ENCODE assay signal across 9 mouse cellular contexts in genomic region chr17:27971496-27971895, GRCm38 (mm10).
A peak's percentile ranks its signal among the peaks of the same experiment; 100 is the strongest.
DNase-seq lines count a peak whose midpoint lies in the region; ATAC-seq and TF ChIP-seq lines count a peak whose summit lies in the region.
"Had no signal": no experiment of that assay in that cellular context is flagged by ENCODE, and none has a peak within 500 bp of the region (broad histone marks: within the 10 kb centered on the region; RNA-seq: fewer than 3 reads in every experiment).

No protein-coding gene starts in this region.

- no peak for TF ChIP-seq EP300 in lung, postnatal 0 days (IDR thresholded peaks at IDR 0.05)

- H3K4me3 ChIP-seq in kidney, postnatal 0 days (replicated peaks; ENCODE audit: low read depth, low read length): no peak overlapping the region
- H3K4me3 ChIP-seq in lung, postnatal 0 days (ENCODE audit: low read depth, low read length): no peak overlapping the region
- H3K4me3 ChIP-seq: myocyte had no signal

- peaks cover 11% of the 10 kb centered on the region; the same call in 1 of the 2 replicates for H3K4me1 ChIP-seq in kidney, postnatal 0 days (replicated peaks; ENCODE audit: insufficient read depth, low read length)
- peaks cover 28% of the 10 kb centered on the region; the same call in 1 of the 2 replicates for H3K4me1 ChIP-seq in lung, postnatal 0 days (ENCODE audit: insufficient read depth, low read depth, low read length)

- H3K9ac ChIP-seq in kidney, postnatal 0 days (ENCODE audit: low read depth, low read length): no peak overlapping the region
- no peak overlapping the region for H3K9ac ChIP-seq in lung, postnatal 0 days (replicated peaks; ENCODE audit: low read depth)

- H3K36me3 ChIP-seq in kidney, postnatal 0 days (ENCODE audit: insufficient read depth, low read length): peaks cover 7% of the 10 kb centered on the region; the same call in 1 of the 2 replicates
- H3K36me3 ChIP-seq in lung, postnatal 0 days (ENCODE audit: insufficient read depth, low read length): peaks cover 8% of the 10 kb centered on the region; the same call in 1 of the 2 replicates

- H3K27me3 ChIP-seq in kidney, postnatal 0 days (ENCODE audit: insufficient read depth, low read length): no peaks in the 10 kb centered on the region
- no peaks in the 10 kb centered on the region for H3K27me3 ChIP-seq in lung, postnatal 0 days (replicated peaks; ENCODE audit: insufficient read depth, low read length)

- no peak overlapping the region for H3K4me2 ChIP-seq in kidney, postnatal 0 days (ENCODE audit: low read length)
- no peak overlapping the region for H3K4me2 ChIP-seq in lung, postnatal 0 days (replicated peaks; ENCODE audit: low read depth, low read length)

- H3K9me3 ChIP-seq in kidney, postnatal 0 days (replicated peaks; ENCODE audit: low read length): no peaks in the 10 kb centered on the region
- no peaks in the 10 kb centered on the region for H3K9me3 ChIP-seq in lung, postnatal 0 days (ENCODE audit: low read length)

- peak; percentile 69 for DNase-seq in urinary bladder, postnatal 14 days (ENCODE audit: low spot score)
- DNase-seq in urinary bladder, postnatal 10 days (ENCODE audit: low spot score): no peak
- DNase-seq in gastrocnemius, adult 18-20 months (ENCODE audit: low spot score): peak; percentile 92
- DNase-seq in kidney, postnatal 0 days (ENCODE audit: low spot score): peak; percentile 81
- peak; percentile 78 for DNase-seq in lung, postnatal 0 days (ENCODE audit: low spot score)
- DNase-seq in neural tube, embryonic 10.5 days (ENCODE audit: extremely low spot score, low spot score): no peak
- DNase-seq in embryo, embryonic 10.5 days (ENCODE audit: low spot score): no peak
- no peak for DNase-seq in B cell, adult 2 months

- ATAC-seq in kidney, postnatal 0 days (replicated peaks; ENCODE audit: low FRiP score, low read depth): no peak
- ATAC-seq in lung, postnatal 0 days: no peak

- TF ChIP-seq CTCF in kidney, postnatal 0 days (IDR thresholded peaks at IDR 0.05; ENCODE audit: low read depth): no peak
- TF ChIP-seq CTCF in lung, postnatal 0 days (IDR thresholded peaks at IDR 0.05): no peak

- H3K27ac ChIP-seq in kidney, postnatal 0 days: no peak overlapping the region
- H3K27ac ChIP-seq in lung, postnatal 0 days (ENCODE audit: low read length): 0 out of 2 replicates have a peak overlapping the region, but pooled peaks have one; percentile 84

- 73% methylated on average over 9 of the region's 9 CpGs for WGBS in kidney, postnatal 0 days
- 65% methylated on average over 9 of the region's 9 CpGs for WGBS in lung, postnatal 0 days

Comparison
In these comparisons a context has a peak if more than half of its experiments do, and no peak if none do; other contexts are left out.
1. DNase-seq: peak in urinary bladder, postnatal 14 days (single experiment), gastrocnemius, adult 18-20 months (single experiment), kidney, postnatal 0 days (single experiment) and lung, postnatal 0 days (single experiment); none in urinary bladder, postnatal 10 days (single experiment), neural tube, embryonic 10.5 days (single experiment), embryo, embryonic 10.5 days (single experiment) and B cell, adult 2 months (0 of 2).